Mouse (Mus musculus) neural tube, embryonic 12.5 days (tissue): ENCODE measurements around the gene Ddx42. TPM values are rescaled to one million over a fixed set of nuclear protein-coding genes. Genes with fewer than 3 reads are reported as not detected.
A peak's percentile ranks its signal among the peaks of the same experiment; 100 is the strongest.

Experiments used
- ATAC-seq: fragments of 200-750 bp; cut with Nextera tagmentation; 2 replicates; pipeline ENCODE4 v1.8.0; 2017; ENCODE audit warnings: low read depth, mild to moderate bottlenecking, moderate TSS enrichment, moderate library complexity; ENCODE audit not compliant: low FRiP score
- H3K27ac ChIP-seq: fragments of 300-500 bp; sonication (generic); 2 replicates; pipeline ENCODE4 v1.5.1; 2016
- H3K27me3 ChIP-seq: fragments of 300-500 bp; sonication (generic); replicated peaks from 2 replicates; pipeline ENCODE4 v1.6.1; 2016; ENCODE audit warnings: mild to moderate bottlenecking
- H3K36me3 ChIP-seq: fragments of 300-500 bp; sonication (generic); 2 replicates; pipeline ENCODE4 v1.6.1; 2016; ENCODE audit warnings: mild to moderate bottlenecking
- H3K4me1 ChIP-seq: fragments of 300-500 bp; sonication (generic); 2 replicates; pipeline ENCODE4 v1.6.1; 2016
- H3K4me2 ChIP-seq: fragments of 300-500 bp; sonication (generic); replicated peaks from 2 replicates; pipeline ENCODE4 v1.6.1; 2016; ENCODE audit warnings: mild to moderate bottlenecking
- H3K4me3 ChIP-seq: fragments of 300-500 bp; sonication (generic); 2 replicates; pipeline ENCODE4 v1.5.1; 2016
- H3K9ac ChIP-seq: fragments of 300-500 bp; sonication (generic); 2 replicates; pipeline ENCODE4 v1.6.1; 2016; ENCODE audit warnings: mild to moderate bottlenecking
- H3K9me3 ChIP-seq: fragments of 300-500 bp; sonication (generic); 2 replicates; pipeline ENCODE4 v1.6.1; 2016; ENCODE audit warnings: mild to moderate bottlenecking
- WGBS: fragments of 180-500 bp; shearing (Covaris S2); methylation state at CpG from one replicate; pipeline ENCODE4 v1.1.7; 2016; 5-methylcytosine and 5-hydroxymethylcytosine counted together
- polyA plus RNA-seq: library from polyadenylated mRNA; unstranded; fragments of >200 nt; fragmentation: Nextera tagmentation; extraction: Ambion mirVana; gene quantifications from 2 replicates; pipeline ENCODE4 v1.2.1, GENCODE M21; 2016

The Ddx42 gene
- polyA plus RNA-seq, 1 experiment from 2014 or later, result 113 TPM

GRCm38 (mm10) chr11:106273311-106273684 is 56.6 kb downstream of the Ddx42 start:
- H3K4me3 ChIP-seq, result peak overlapping the region; percentile 94
- H3K27me3 ChIP-seq, result 0 out of 2 replicates have a peak, but pooled peaks cover 2% of the 10 kb centered on the region
- H3K9me3 ChIP-seq, result no peaks in the 10 kb centered on the region
- no peaks in the 10 kb centered on the region for H3K36me3 ChIP-seq
- peak overlapping the region; percentile 85 for H3K4me2 ChIP-seq
- H3K9ac ChIP-seq, result peak overlapping the region; percentile 95
- no peak overlapping the region for H3K27ac ChIP-seq
- H3K4me1 ChIP-seq, result peaks cover 32% of the 10 kb centered on the region
- 20% methylated on average over 16 of the region's 16 CpGs for WGBS
- ATAC-seq, result peak; percentile 38; the same call in 1 of the 2 replicates

GRCm38 (mm10) chr11:106273811-106274210 is 57.1 kb downstream of the Ddx42 start:
- WGBS, result 95% methylated on average over 6 of the region's 6 CpGs
- Histone ChIP-seq H3K4me1 (peaks cover 26% of the 10 kb centered on the region), H3K27ac (no peak overlapping the region), H3K36me3 (no peaks in the 10 kb centered on the region), H3K4me2 (peak overlapping the region; percentile 85; the same call in 1 of the 2 replicates), H3K9me3 (no peaks in the 10 kb centered on the region), H3K4me3 (no peak overlapping the region), H3K27me3 (0 out of 2 replicates have a peak, but pooled peaks cover 2% of the 10 kb centered on the region), H3K9ac (no peak overlapping the region)
- no peak for ATAC-seq

- no peak overlapping the region for H3K4me2 ChIP-seq
- H3K27me3 ChIP-seq, result 0 out of 2 replicates have a peak, but pooled peaks cover 2% of the 10 kb centered on the region
- ATAC-seq, result no peak
- H3K4me1 ChIP-seq, result peaks cover 21% of the 10 kb centered on the region
- no peak overlapping the region for H3K9ac ChIP-seq
- no peaks in the 10 kb centered on the region for H3K36me3 ChIP-seq
- H3K27ac ChIP-seq, result no peak overlapping the region
- no peak overlapping the region for H3K4me3 ChIP-seq
- no peaks in the 10 kb centered on the region for H3K9me3 ChIP-seq
- WGBS, result 93% methylated on average over 1 of the region's 1 CpGs
Measured at GRCm38 (mm10) chr11:106274374-106274773, 57.6 kb downstream of the Ddx42 start.

GRCm38 (mm10) chr11:106274971-106275411 is 58.3 kb downstream of the Ddx42 start:
- Histone ChIP-seq H3K9me3 (no peaks in the 10 kb centered on the region), H3K27me3 (0 out of 2 replicates have a peak, but pooled peaks cover 2% of the 10 kb centered on the region), H3K36me3 (no peaks in the 10 kb centered on the region), H3K9ac (no peak overlapping the region), H3K27ac (no peak overlapping the region), H3K4me3 (no peak overlapping the region), H3K4me2 (no peak overlapping the region), H3K4me1 (peaks cover 18% of the 10 kb centered on the region)
- WGBS, result 90% methylated on average over 7 of the region's 7 CpGs
- no peak for ATAC-seq

GRCm38 (mm10) chr11:106276454-106276853 is 59.7 kb downstream of the Ddx42 start, which contains the start of gene Tcam1:
Tcam1 (plus strand) TSS chr11:106276672.
- peak; percentile 27; the same call in 1 of the 2 replicates for ATAC-seq
- H3K4me2 ChIP-seq, result peak within 1 kb of the TSS; percentile 50
- H3K27me3 ChIP-seq, result 0 out of 2 replicates have a peak, but pooled peaks cover 2% of the 10 kb centered on the region
- WGBS, result 12% methylated on average over 25 of the region's 25 CpGs
- H3K9me3 ChIP-seq, result no peaks in the 10 kb centered on the region
- no peak within 1 kb of the TSS for H3K27ac ChIP-seq
- peaks cover 6% of the 10 kb centered on the region for H3K4me1 ChIP-seq
- H3K9ac ChIP-seq, result no peak within 1 kb of the TSS
- no peak within 1 kb of the TSS for H3K4me3 ChIP-seq
- no peaks in the 10 kb centered on the region for H3K36me3 ChIP-seq

- no peak overlapping the region for H3K4me2 ChIP-seq
- H3K27ac ChIP-seq, result no peak overlapping the region
- 83% methylated on average over 6 of the region's 6 CpGs for WGBS
- 0 out of 2 replicates have a peak, but pooled peaks cover 2% of the 10 kb centered on the region for H3K27me3 ChIP-seq
- H3K4me1 ChIP-seq, result no peaks in the 10 kb centered on the region
- no peak overlapping the region for H3K9ac ChIP-seq
- no peak for ATAC-seq
- no peaks in the 10 kb centered on the region for H3K9me3 ChIP-seq
- no peaks in the 10 kb centered on the region for H3K36me3 ChIP-seq
- no peak overlapping the region for H3K4me3 ChIP-seq
Measured at GRCm38 (mm10) chr11:106282452-106282851, 65.7 kb downstream of the Ddx42 start.

- Histone ChIP-seq H3K4me1 (no peaks in the 10 kb centered on the region), H3K27ac (no peak overlapping the region), H3K4me3 (no peak overlapping the region), H3K4me2 (no peak overlapping the region), H3K36me3 (no peaks in the 10 kb centered on the region), H3K9ac (no peak overlapping the region), H3K27me3 (no peaks in the 10 kb centered on the region), H3K9me3 (no peaks in the 10 kb centered on the region)
- WGBS, result 84% methylated on average over 4 of the region's 4 CpGs
- no peak for ATAC-seq
Measured at GRCm38 (mm10) chr11:106283371-106283770, 66.6 kb downstream of the Ddx42 start.

- 64% methylated on average over 8 of the region's 8 CpGs for WGBS
Measured at GRCm38 (mm10) chr11:106284126-106284525, 67.4 kb downstream of the Ddx42 start.

GRCm38 (mm10) chr11:106286206-106286605 is 69.5 kb downstream of the Ddx42 start:
- ATAC-seq, result no peak
- 93% methylated on average over 7 of the region's 7 CpGs for WGBS
- no peaks in the 10 kb centered on the region for H3K4me1 ChIP-seq
- H3K36me3 ChIP-seq, result no peaks in the 10 kb centered on the region
- H3K9ac ChIP-seq, result no peak overlapping the region
- no peak overlapping the region for H3K4me2 ChIP-seq
- H3K9me3 ChIP-seq, result no peaks in the 10 kb centered on the region
- H3K27me3 ChIP-seq, result no peaks in the 10 kb centered on the region
- no peak overlapping the region for H3K4me3 ChIP-seq
- no peak overlapping the region for H3K27ac ChIP-seq

More at GRCm38 (mm10) chr11:106284126-106284525, 67.4 kb downstream of the Ddx42 start:
- no peaks in the 10 kb centered on the region for H3K27me3 ChIP-seq
- H3K4me2 ChIP-seq, result no peak overlapping the region
- no peaks in the 10 kb centered on the region for H3K36me3 ChIP-seq
- ATAC-seq, result no peak
- H3K9me3 ChIP-seq, result no peaks in the 10 kb centered on the region
- H3K9ac ChIP-seq, result no peak overlapping the region
- H3K4me1 ChIP-seq, result no peaks in the 10 kb centered on the region
- H3K27ac ChIP-seq, result no peak overlapping the region
- no peak overlapping the region for H3K4me3 ChIP-seq

GRCm38 (mm10) chr11:106286987-106287386 is 70.3 kb downstream of the Ddx42 start:
- Histone ChIP-seq H3K4me3 (no peak overlapping the region), H3K27ac (no peak overlapping the region), H3K36me3 (no peaks in the 10 kb centered on the region), H3K4me1 (no peaks in the 10 kb centered on the region), H3K4me2 (no peak overlapping the region), H3K27me3 (no peaks in the 10 kb centered on the region), H3K9me3 (no peaks in the 10 kb centered on the region), H3K9ac (no peak overlapping the region)
- WGBS, result 75% methylated on average over 11 of the region's 11 CpGs
- ATAC-seq, result no peak

GRCm38 (mm10) chr11:106289369-106289768 is 72.6 kb downstream of the Ddx42 start:
- H3K4me2 ChIP-seq, result no peak overlapping the region
- H3K36me3 ChIP-seq, result no peaks in the 10 kb centered on the region
- no peak overlapping the region for H3K27ac ChIP-seq
- no peaks in the 10 kb centered on the region for H3K27me3 ChIP-seq
- no peak overlapping the region for H3K4me3 ChIP-seq
- no peaks in the 10 kb centered on the region for H3K4me1 ChIP-seq
- no peak for ATAC-seq
- no peaks in the 10 kb centered on the region for H3K9me3 ChIP-seq
- H3K9ac ChIP-seq, result no peak overlapping the region
- 78% methylated on average over 8 of the region's 8 CpGs for WGBS

GRCm38 (mm10) chr11:106290376-106290775 is 73.7 kb downstream of the Ddx42 start:
- H3K36me3 ChIP-seq, result no peaks in the 10 kb centered on the region
- WGBS, result 89% methylated on average over 5 of the region's 5 CpGs
- H3K9ac ChIP-seq, result no peak overlapping the region
- no peak for ATAC-seq
- H3K27ac ChIP-seq, result no peak overlapping the region
- no peaks in the 10 kb centered on the region for H3K27me3 ChIP-seq
- H3K4me1 ChIP-seq, result no peaks in the 10 kb centered on the region
- H3K4me3 ChIP-seq, result no peak overlapping the region
- no peaks in the 10 kb centered on the region for H3K9me3 ChIP-seq
- H3K4me2 ChIP-seq, result no peak overlapping the region

- no peak overlapping the region for H3K4me2 ChIP-seq
- no peaks in the 10 kb centered on the region for H3K9me3 ChIP-seq
- no peak for ATAC-seq
- H3K9ac ChIP-seq, result no peak overlapping the region
- no peak overlapping the region for H3K4me3 ChIP-seq
- no peaks in the 10 kb centered on the region for H3K36me3 ChIP-seq
- no peak overlapping the region for H3K27ac ChIP-seq
- WGBS, result 90% methylated on average over 2 of the region's 2 CpGs
- H3K27me3 ChIP-seq, result no peaks in the 10 kb centered on the region
- H3K4me1 ChIP-seq, result no peaks in the 10 kb centered on the region
Measured at GRCm38 (mm10) chr11:106291861-106292260, 75.1 kb downstream of the Ddx42 start.
